Mouse (Mus musculus) bone marrow, adult 2 months (tissue): ENCODE measurements around the gene Shkbp1. TPM values are rescaled to one million over a fixed set of nuclear protein-coding genes. Genes with fewer than 3 reads are reported as not detected.

ENCODE experiments used
- H3K27ac ChIP-seq: fragments of 200-500 bp; 2 replicates; pipeline ENCODE4 v1.5.1; 2012; ENCODE audit warnings: low read depth, mild to moderate bottlenecking, control low read depth, inconsistent platforms, low read length; ENCODE audit not compliant: control insufficient read depth, poor library complexity, insufficient read depth
- H3K4me1 ChIP-seq: fragments of 200-500 bp; 2 replicates; pipeline ENCODE4 v1.6.1; 2011; ENCODE audit warnings: low read length; ENCODE audit not compliant: control insufficient read depth, insufficient read depth
- H3K4me3 ChIP-seq: fragments of 200-500 bp; replicated peaks from 2 replicates; pipeline ENCODE3; 2011; ENCODE audit warnings: mild to moderate bottlenecking, low read depth, low read length, control low read depth; ENCODE audit not compliant: control insufficient read depth
- CTCF ChIP-seq: fragments of 200-500 bp; IDR thresholded peaks from 2 replicates; pipeline ENCODE4 v1.5.1; 2011; ENCODE audit warnings: low read length, control low read depth; ENCODE audit not compliant: control insufficient read depth, insufficient read depth
- POLR2A ChIP-seq: fragments of 200-500 bp; IDR thresholded peaks from 2 replicates; pipeline ENCODE4 v1.6.1; 2011; ENCODE audit warnings: low read depth, mild to moderate bottlenecking, control low read depth, low read length, borderline replicate concordance; ENCODE audit not compliant: control insufficient read depth
- WGBS: fragments of 180-500 bp; shearing (Covaris S2); methylation state at CpG from one replicate; pipeline ENCODE4 v1.1.7; 2018; 5-methylcytosine and 5-hydroxymethylcytosine counted together
- polyA plus RNA-seq: library from polyadenylated mRNA; stranded (reverse); fragments of >200 nt; gene quantifications from 2 replicates; pipeline ENCODE4 v1.2.4, GENCODE M21; 2011; ENCODE audit warnings: low replicate concordance; ENCODE audit not compliant: missing spikeins, insufficient read depth, insufficient read length

Shkbp1 gene
- polyA plus RNA-seq, 1 experiment = 80.0 TPM

- Histone ChIP-seq H3K4me3 (no peak overlapping the region), H3K27ac (no peak overlapping the region), H3K4me1 (no peaks in the 10 kb centered on the region)
- WGBS = 85% methylated on average over 6 of the region's 6 CpGs
- no peak for TF ChIP-seq CTCF
- no peak for TF ChIP-seq POLR2A
Observed at GRCm38 (mm10) chr7:27298816-27299215, 57.0 kb downstream of the Shkbp1 start.

- H3K4me1 ChIP-seq = no peaks in the 10 kb centered on the region
- no peak for TF ChIP-seq POLR2A
- TF ChIP-seq CTCF = no peak
- 83% methylated on average over 16 of the region's 16 CpGs for WGBS
- no peak overlapping the region for H3K27ac ChIP-seq
- H3K4me3 ChIP-seq = no peak overlapping the region
Observed at GRCm38 (mm10) chr7:27298033-27298610, 57.7 kb downstream of the Shkbp1 start.

GRCm38 (mm10) chr7:27296518-27296917 lies 59.3 kb downstream of the Shkbp1 start:
- H3K4me1 ChIP-seq = no peaks in the 10 kb centered on the region
- 81% methylated on average over 4 of the region's 4 CpGs for WGBS
- no peak overlapping the region for H3K4me3 ChIP-seq
- no peak overlapping the region for H3K27ac ChIP-seq
- TF ChIP-seq POLR2A (no peak), CTCF (no peak)

- TF ChIP-seq POLR2A = no peak
- no peak for TF ChIP-seq CTCF
- Histone ChIP-seq H3K27ac (no peak overlapping the region), H3K4me1 (no peaks in the 10 kb centered on the region), H3K4me3 (no peak overlapping the region)
- WGBS = 70% methylated on average over 4 of the region's 4 CpGs
Observed at GRCm38 (mm10) chr7:27295956-27296355, 59.9 kb downstream of the Shkbp1 start.

Other genes with a start within 250 kb of the Shkbp1 start
- gene Cyp2f2, start 236.1 kb downstream of the Shkbp1 start, polyA plus RNA-seq = 2.8 and 4.9 TPM in 2 replicates
- not detected in 2 replicates for gene Cyp2t4, start 202.3 kb downstream of the Shkbp1 start, polyA plus RNA-seq
- gene Egln2, start 189.2 kb downstream of the Shkbp1 start, polyA plus RNA-seq = 50.9 and 92.5 TPM in 2 replicates
- gene Rab4b, start 177.1 kb downstream of the Shkbp1 start, polyA plus RNA-seq = 35.7 and 73.7 TPM in 2 replicates
- gene Gm21983, start 174.9 kb downstream of the Shkbp1 start, polyA plus RNA-seq = not detected in 2 replicates
- not detected in 2 replicates for gene Mia, start 174.9 kb downstream of the Shkbp1 start, polyA plus RNA-seq
- gene BC024978, start 160.2 kb downstream of the Shkbp1 start, polyA plus RNA-seq = 1.6 and 2.5 TPM in 2 replicates
- gene Snrpa, start 159.7 kb downstream of the Shkbp1 start, polyA plus RNA-seq = 99.4 and 100.0 TPM in 2 replicates
- gene Itpkc, start 127.4 kb downstream of the Shkbp1 start, polyA plus RNA-seq = 0.50 and 2.5 TPM in 2 replicates
- 12.2 and 17.3 TPM in 2 replicates for gene Coq8b, start 123.0 kb downstream of the Shkbp1 start, polyA plus RNA-seq
- gene Numbl, start 97.6 kb downstream of the Shkbp1 start, polyA plus RNA-seq = 2.4 and 3.2 TPM in 2 replicates
- gene Ltbp4, start 18.3 kb downstream of the Shkbp1 start, polyA plus RNA-seq = 1.3 and 5.8 TPM in 2 replicates
- gene Gm20479, start 1.4 kb upstream of the Shkbp1 start, polyA plus RNA-seq = not detected in 2 replicates
- 0.11 and 0.62 TPM in 2 replicates for gene Sptbn4, start 91.7 kb upstream of the Shkbp1 start, polyA plus RNA-seq
- 323 and 400 TPM in 2 replicates for gene Blvrb, start 92.0 kb upstream of the Shkbp1 start, polyA plus RNA-seq
- 34.3 and 61.0 TPM in 2 replicates for gene Sertad3, start 117.7 kb upstream of the Shkbp1 start, polyA plus RNA-seq
- gene Sertad1, start 130.9 kb upstream of the Shkbp1 start, polyA plus RNA-seq = 20.9 and 33.8 TPM in 2 replicates
- 0.79 and 3.4 TPM in 2 replicates for gene Prx, start 143.3 kb upstream of the Shkbp1 start, polyA plus RNA-seq
- 0.45 and 0.77 TPM in 2 replicates for gene Hipk4, start 167.2 kb upstream of the Shkbp1 start, polyA plus RNA-seq
- 27.9 and 52.2 TPM in 2 replicates for gene Pld3, start 197.2 kb upstream of the Shkbp1 start, polyA plus RNA-seq
- 8.1 and 19.0 TPM in 2 replicates for gene 2310022A10Rik, start 197.2 kb upstream of the Shkbp1 start, polyA plus RNA-seq
- 44.5 and 71.2 TPM in 2 replicates for gene Akt2, start 235.5 kb upstream of the Shkbp1 start, polyA plus RNA-seq